Comparison of ENCODE assay signal across 12 mouse cellular contexts in genomic region chr10:39321623-39321985, GRCm38 (mm10). TPM values are rescaled to one million over a fixed set of nuclear protein-coding genes. Genes with fewer than 3 reads are reported as not detected.
DNase-seq lines count a peak whose midpoint lies in the region; ATAC-seq and TF ChIP-seq lines count a peak whose summit lies in the region.
"Had no signal": no experiment of that assay in that cellular context is flagged by ENCODE, and none has a peak within 500 bp of the region (broad histone marks: within the 10 kb centered on the region; RNA-seq: fewer than 3 reads in every experiment).

No protein-coding gene starts in this region.

- H3K4me3 ChIP-seq in embryonic facial prominence, embryonic 12.5 days = no peak overlapping the region
- no peak overlapping the region for H3K4me3 ChIP-seq in embryonic facial prominence, embryonic 10.5 days
- H3K4me3 ChIP-seq in lung, embryonic 16.5 days (ENCODE audit: low read length) = no peak overlapping the region
- no peak overlapping the region for H3K4me3 ChIP-seq in forebrain, postnatal 0 days (ENCODE audit: low read depth, low read length)
- no peak overlapping the region for H3K4me3 ChIP-seq in myocyte
- H3K4me3 ChIP-seq: left cerebral cortex, adult 2 months; stomach, embryonic 15.5 days had no signal

- no peak overlapping the region for H3ac ChIP-seq in myocyte (ENCODE audit: control insufficient read depth, insufficient read length)

- 0 out of 2 replicates have a peak overlapping the region, but pooled peaks have one; percentile 23 for H3K27ac ChIP-seq in embryonic facial prominence, embryonic 12.5 days
- H3K27ac ChIP-seq in embryonic facial prominence, embryonic 10.5 days (replicated peaks) = no peak overlapping the region
- 0 out of 2 replicates have a peak overlapping the region, but pooled peaks have one; percentile 18 for H3K27ac ChIP-seq in lung, embryonic 16.5 days (ENCODE audit: low read length)
- peak overlapping the region; percentile 36 for H3K27ac ChIP-seq in forebrain, postnatal 0 days (ENCODE audit: low read depth, low read length)
- H3K27ac ChIP-seq: left cerebral cortex, adult 2 months had no signal

- no peak for TF ChIP-seq CTCF in forebrain, postnatal 0 days (IDR thresholded peaks at IDR 0.05; ENCODE audit: low read depth)

- no peak overlapping the region for H3K9ac ChIP-seq in embryonic facial prominence, embryonic 12.5 days
- H3K9ac ChIP-seq in lung, embryonic 16.5 days (ENCODE audit: low read length) = no peak overlapping the region
- H3K9ac ChIP-seq in forebrain, postnatal 0 days = no peak overlapping the region
- H3K9ac ChIP-seq: stomach, embryonic 15.5 days had no signal

- H3K36me3 ChIP-seq in embryonic facial prominence, embryonic 12.5 days = no peaks in the 10 kb centered on the region
- no peaks in the 10 kb centered on the region for H3K36me3 ChIP-seq in embryonic facial prominence, embryonic 10.5 days (replicated peaks)
- no peaks in the 10 kb centered on the region for H3K36me3 ChIP-seq in lung, embryonic 16.5 days (ENCODE audit: control insufficient read depth, insufficient read depth, low read length)
- no peaks in the 10 kb centered on the region for H3K36me3 ChIP-seq in forebrain, postnatal 0 days (ENCODE audit: insufficient read depth)
- H3K36me3 ChIP-seq in myocyte (ENCODE audit: control insufficient read depth, insufficient read depth) = no peaks in the 10 kb centered on the region
- H3K36me3 ChIP-seq: stomach, embryonic 15.5 days had no signal

- ATAC-seq in embryonic facial prominence, embryonic 12.5 days (ENCODE audit: insufficient number of reproducible peaks, insufficient read depth, low FRiP score, low TSS enrichment) = no peak
- ATAC-seq in lung, embryonic 16.5 days (ENCODE audit: low read depth) = no peak; the same call in none of the 2 replicates
- no peak for ATAC-seq in forebrain, postnatal 0 days

- no peak for TF ChIP-seq POLR2A in myocyte (IDR thresholded peaks at IDR 0.05; ENCODE audit: insufficient read length, low read depth)

- 56% methylated on average over 9 of the region's 9 CpGs for WGBS in embryonic facial prominence, embryonic 12.5 days
- 61% methylated on average over 9 of the region's 9 CpGs for WGBS in embryonic facial prominence, embryonic 10.5 days
- WGBS in lung, embryonic 16.5 days = 63% methylated on average over 9 of the region's 9 CpGs
- 61% methylated on average over 9 of the region's 9 CpGs for WGBS in forebrain, postnatal 0 days

- H3K4me2 ChIP-seq in embryonic facial prominence, embryonic 12.5 days (replicated peaks) = 0 out of 2 replicates have a peak overlapping the region, but pooled peaks have one; percentile 22
- peak overlapping the region; percentile 40 for H3K4me2 ChIP-seq in lung, embryonic 16.5 days (ENCODE audit: low read depth, low read length)
- peak overlapping the region; percentile 1; the same call in 1 of the 2 replicates for H3K4me2 ChIP-seq in forebrain, postnatal 0 days (ENCODE audit: low read depth)
- peak overlapping the region; percentile 33 for H3K4me2 ChIP-seq in myocyte (ENCODE audit: low read depth)
- H3K4me2 ChIP-seq: stomach, embryonic 15.5 days had no signal

- no peak for DNase-seq in embryonic facial prominence, embryonic 10.5 days (ENCODE audit: low spot score)
- no peak for DNase-seq in lung, adult 18-20 months
- DNase-seq in forebrain, postnatal 0 days = no peak
- no peak for DNase-seq in gastrocnemius, postnatal 4 days (ENCODE audit: low spot score in 2 of 2)
- no peak for DNase-seq in gastrocnemius, postnatal 36 days
- DNase-seq: adrenal gland, postnatal 10 days; kidney, adult 9 months had no signal

- H3K27me3 ChIP-seq in embryonic facial prominence, embryonic 12.5 days = no peaks in the 10 kb centered on the region
- peaks cover 4% of the 10 kb centered on the region; the same call in 1 of the 2 replicates for H3K27me3 ChIP-seq in embryonic facial prominence, embryonic 10.5 days (replicated peaks; ENCODE audit: low read depth, poor library complexity, severe bottlenecking)
- no peaks in the 10 kb centered on the region for H3K27me3 ChIP-seq in lung, embryonic 16.5 days (ENCODE audit: control insufficient read depth, insufficient read depth, low read depth, low read length)
- H3K27me3 ChIP-seq in forebrain, postnatal 0 days (ENCODE audit: insufficient read depth, low read length) = no peaks in the 10 kb centered on the region
- H3K27me3 ChIP-seq in myocyte (ENCODE audit: control insufficient read depth, insufficient read depth, insufficient read length) = no peaks in the 10 kb centered on the region
- H3K27me3 ChIP-seq: stomach, embryonic 15.5 days had no signal

- H3K4me1 ChIP-seq in embryonic facial prominence, embryonic 12.5 days = peaks cover 13% of the 10 kb centered on the region
- peaks cover 15% of the 10 kb centered on the region for H3K4me1 ChIP-seq in embryonic facial prominence, embryonic 10.5 days
- peaks cover 4% of the 10 kb centered on the region; the same call in 1 of the 2 replicates for H3K4me1 ChIP-seq in lung, embryonic 16.5 days (replicated peaks; ENCODE audit: control insufficient read depth, insufficient read depth, low read length)
- no peaks in the 10 kb centered on the region; the same call in 1 of the 2 replicates for H3K4me1 ChIP-seq in forebrain, postnatal 0 days (ENCODE audit: insufficient read depth)

- intact Hi-C loops in gastrocnemius, postnatal 36 days (cut with DNase I) = no loop called here

- H3K79me2 ChIP-seq in myocyte (ENCODE audit: control insufficient read depth, insufficient read depth) = no peaks in the 10 kb centered on the region

- H3K9me3 ChIP-seq in embryonic facial prominence, embryonic 12.5 days = no peaks in the 10 kb centered on the region
- H3K9me3 ChIP-seq in embryonic facial prominence, embryonic 10.5 days = no peaks in the 10 kb centered on the region
- no peaks in the 10 kb centered on the region for H3K9me3 ChIP-seq in lung, embryonic 16.5 days (ENCODE audit: control insufficient read depth, low read length)
- H3K9me3 ChIP-seq in forebrain, postnatal 0 days (ENCODE audit: low read length) = no peaks in the 10 kb centered on the region
- H3K9me3 ChIP-seq: stomach, embryonic 15.5 days had no signal

TF ChIP-seq in myocyte, 11 proteins besides CTCF, POLR2A, EP300 and RAD21:
- no peak for TF ChIP-seq SRF (IDR thresholded peaks at IDR 0.05; ENCODE audit: control insufficient read depth, insufficient read length, low read depth)
- TF ChIP-seq REST (IDR thresholded peaks at IDR 0.05; ENCODE audit: insufficient read depth, insufficient read length) = no peak
- TF ChIP-seq E2F4 (IDR thresholded peaks at IDR 0.05; ENCODE audit: insufficient read depth) = no peak
- no peak for TF ChIP-seq CEBPB (IDR thresholded peaks at IDR 0.05; ENCODE audit: insufficient read depth, poor library complexity, severe bottlenecking)
- no peak for TF ChIP-seq MYOD1 (IDR thresholded peaks at IDR 0.05; ENCODE audit: control insufficient read depth in 1 of 3, insufficient read length in 2 of 3, low read depth in 2 of 3)
- no peak for TF ChIP-seq POLR2AphosphoS2 (IDR thresholded peaks at IDR 0.05; ENCODE audit: insufficient read length, low read depth)
- TF ChIP-seq MYOG (IDR thresholded peaks at IDR 0.05; ENCODE audit: control insufficient read depth in 1 of 3, insufficient read depth in 1 of 3, insufficient read length in 2 of 3, low read depth in 2 of 3) = no peak
- no peak for TF ChIP-seq TCF12 (IDR thresholded peaks at IDR 0.05; ENCODE audit: insufficient read depth, poor library complexity, severe bottlenecking)
- no peak for TF ChIP-seq MAX (IDR thresholded peaks at IDR 0.05; ENCODE audit: low read depth)
- no peak for TF ChIP-seq TCF3 (IDR thresholded peaks at IDR 0.05; ENCODE audit: insufficient read length, low read depth)
- TF ChIP-seq USF1 (IDR thresholded peaks at IDR 0.05; ENCODE audit: low read depth) = no peak
TF ChIP-seq in myocyte: peak in this region for 0.

RNA-seq across cellular contexts. Expression of gene Fyn, which starts 47.1 kb away (rescaled TPM):
- 37.4 and 41.8 TPM in 2 replicates for polyA plus RNA-seq in embryonic facial prominence, embryonic 12.5 days (2016; fragmentation: Nextera tagmentation; extraction: Ambion mirVana)
- polyA plus RNA-seq in embryonic facial prominence, embryonic 10.5 days (2016; fragmentation: Nextera tagmentation; extraction: Ambion mirVana) = 20.2 and 21.5 TPM in 2 replicates
- polyA plus RNA-seq in lung, embryonic 16.5 days (2015; fragmentation: Nextera tagmentation; extraction: Ambion mirVana) = 13.4 and 16.8 TPM in 2 replicates
- 147 and 155 TPM in 2 replicates for total RNA-seq in forebrain, postnatal 0 days (2014; rRNA removed)
- 75.1 and 85.8 TPM in 2 replicates for polyA plus RNA-seq in forebrain, postnatal 0 days (2015; fragmentation: Nextera tagmentation; extraction: Ambion mirVana)
- 148 TPM for polyA plus RNA-seq in myocyte (2012; fragmentation: generic; extraction: Trizol)
- total RNA-seq in gastrocnemius, postnatal 4 days (2021) = 10 to 100 TPM; 53.4 to 54.3 TPM
- total RNA-seq in gastrocnemius, postnatal 36 days (2021) = 1 to 10 TPM; 6.7 to 8.0 TPM
